Mouse (Mus musculus): Measurements from ENCODE around the gene Wdr95. TPM values are rescaled to one million over a fixed set of nuclear protein-coding genes. Genes with fewer than 3 reads are reported as not detected.

Wdr95 gene
- total RNA-seq, 2 experiments from 2014 or later = not detected

DNA sequence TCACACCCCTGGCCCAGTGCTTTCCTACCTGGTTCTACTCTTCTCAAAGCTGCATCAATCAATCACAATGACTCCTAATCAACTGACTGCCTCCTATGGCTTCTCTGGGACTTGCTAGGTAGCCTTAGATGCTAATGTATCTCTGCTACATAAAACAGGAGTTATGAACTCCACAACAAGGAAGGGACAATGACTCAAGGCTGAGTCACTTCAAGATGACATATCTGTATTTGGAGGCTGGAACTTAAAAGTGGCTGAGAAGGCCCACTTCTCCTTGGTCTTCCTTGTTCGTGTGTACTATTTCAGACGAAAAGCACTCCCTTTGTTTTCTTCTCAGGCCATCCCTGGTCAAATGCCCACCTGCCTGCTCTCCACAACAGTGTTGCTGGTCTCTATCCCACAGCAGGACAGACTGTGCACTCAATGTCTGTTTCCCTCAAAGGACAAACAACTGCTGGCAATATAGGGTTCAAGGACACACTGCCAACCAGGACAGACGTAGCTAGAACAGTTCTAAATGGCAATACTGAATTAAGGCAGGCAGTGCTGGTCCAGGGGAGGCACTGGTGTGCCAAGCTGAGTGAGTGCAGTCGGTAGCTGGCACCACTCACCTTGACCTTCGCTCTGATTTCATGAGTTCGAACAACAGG is 89.4 kb downstream of the Wdr95 start:
- ATAC-seq (replicated peaks; ENCODE audit: poor library complexity, severe bottlenecking) = no peak

GRCm38 (mm10) chr5:149622152-149622551 is 93.7 kb downstream of the Wdr95 start:
- no peak for ATAC-seq (replicated peaks; ENCODE audit: poor library complexity, severe bottlenecking)

DNA sequence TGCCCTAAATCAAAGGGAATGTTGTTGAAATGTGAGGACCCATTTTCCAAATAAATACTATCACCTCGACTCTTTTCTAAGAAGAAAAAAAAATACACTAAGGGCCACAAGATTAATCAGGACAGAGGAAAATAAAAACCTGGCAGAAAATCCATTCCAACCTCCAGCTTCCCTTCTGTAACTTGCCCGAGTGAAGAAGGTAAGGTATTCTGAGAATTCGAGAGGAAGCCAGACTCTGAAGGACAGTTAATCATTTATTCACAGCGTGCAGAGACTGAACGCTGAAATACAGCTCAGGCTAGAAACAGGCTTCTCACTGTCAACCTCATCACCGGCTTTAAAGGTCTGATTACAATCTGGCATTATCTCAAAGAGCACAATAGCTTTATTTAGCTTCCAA is 94.2 kb downstream of the Wdr95 start:
- no peak for ATAC-seq (replicated peaks; ENCODE audit: poor library complexity, severe bottlenecking)

DNA sequence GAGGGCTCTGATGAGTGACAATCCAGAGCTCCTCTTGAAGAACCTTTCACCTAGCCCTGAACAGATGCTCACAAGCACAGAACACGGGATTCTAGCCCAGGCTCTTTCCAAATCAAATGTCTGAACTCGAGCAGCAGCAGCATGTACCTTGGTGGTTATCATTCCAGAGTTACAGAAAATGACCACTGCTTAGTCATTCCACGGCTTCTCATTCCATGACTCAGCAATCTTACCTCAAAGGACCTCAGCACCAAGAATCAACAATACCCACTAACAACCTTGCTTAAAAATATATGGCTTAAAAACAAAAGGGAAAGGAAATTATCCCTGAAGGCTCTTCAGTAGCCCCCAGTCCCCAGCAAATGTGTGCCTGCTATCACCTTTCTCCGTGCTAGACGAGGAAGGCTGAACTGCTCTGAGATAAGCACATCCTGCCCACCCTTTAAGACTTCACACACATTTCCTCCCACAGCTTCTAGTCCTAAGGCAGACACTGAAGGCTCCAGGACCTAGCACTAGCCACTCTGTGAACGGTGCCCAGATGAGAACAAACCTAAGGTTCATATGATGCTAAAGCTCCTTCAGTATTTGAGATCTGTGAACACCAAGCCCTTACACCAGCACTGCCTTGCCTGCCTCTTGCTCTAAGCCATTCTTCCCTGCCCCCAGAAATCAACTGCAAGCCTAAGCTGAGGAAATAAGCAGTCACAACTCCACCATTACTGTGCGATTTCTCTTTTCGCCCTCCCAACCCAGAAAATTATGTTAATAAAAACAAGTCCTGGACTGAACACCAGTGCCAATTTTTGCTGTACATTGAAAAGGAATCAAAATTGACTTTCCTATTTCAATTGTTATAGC is 95.6 kb downstream of the Wdr95 start:
- ATAC-seq (replicated peaks; ENCODE audit: poor library complexity, severe bottlenecking) = no peak

- ATAC-seq (replicated peaks; ENCODE audit: poor library complexity, severe bottlenecking) = no peak
Observed at GRCm38 (mm10) chr5:149625547-149625946, 97.1 kb downstream of the Wdr95 start.

DNA sequence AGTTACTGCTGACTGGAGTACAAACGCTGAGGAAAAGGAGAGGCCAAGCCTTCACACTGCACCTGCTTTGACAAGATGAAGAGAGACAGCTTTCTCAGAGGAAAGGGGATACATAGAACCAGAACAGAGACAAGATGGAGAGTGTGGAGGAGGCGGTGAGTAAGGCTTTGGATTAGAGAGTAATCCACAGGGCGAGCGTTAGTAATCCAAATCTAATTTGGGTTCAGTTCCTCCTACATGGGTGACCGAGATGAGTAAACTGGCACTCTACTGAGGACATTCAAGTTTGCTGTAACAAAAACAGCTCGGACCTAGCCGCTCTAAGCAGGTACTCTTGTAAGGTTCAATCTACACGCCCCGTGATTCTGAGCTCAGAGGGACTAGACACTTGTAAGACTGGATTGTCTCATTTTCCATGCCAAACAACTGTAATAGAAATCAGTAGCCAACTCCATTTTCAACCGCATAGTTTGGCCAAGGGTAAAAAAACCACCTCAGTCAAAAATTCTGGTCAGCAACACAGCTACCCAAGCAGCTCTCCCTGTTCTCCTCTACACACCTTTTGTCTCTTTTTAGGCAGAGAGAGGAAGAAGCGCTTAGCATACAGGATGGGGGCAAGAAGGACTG is 106.0 kb downstream of the Wdr95 start:
- no peak for ATAC-seq (replicated peaks; ENCODE audit: poor library complexity, severe bottlenecking)

DNA sequence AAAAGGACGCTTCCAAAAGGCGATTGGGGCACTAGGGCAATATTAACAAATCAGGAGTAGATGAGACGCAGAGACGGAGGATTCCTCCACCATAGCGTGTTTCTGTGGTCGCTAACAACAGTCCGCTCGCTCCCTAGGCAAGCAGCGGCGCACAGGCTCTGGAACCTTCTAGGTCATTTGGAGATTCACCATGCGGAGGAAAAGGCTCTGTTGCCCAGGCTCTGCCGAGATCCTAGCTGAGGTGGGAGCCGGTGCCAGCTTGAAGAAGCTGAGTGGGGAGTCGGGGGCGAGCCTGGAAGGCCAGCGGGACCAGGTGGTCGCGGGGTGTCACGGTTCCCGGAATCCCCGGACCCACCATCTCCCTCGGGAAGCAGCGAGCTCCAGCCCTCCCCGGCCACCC is 107.1 kb downstream of the Wdr95 start:
- ATAC-seq (replicated peaks; ENCODE audit: poor library complexity, severe bottlenecking) = peak; percentile 6

DNA sequence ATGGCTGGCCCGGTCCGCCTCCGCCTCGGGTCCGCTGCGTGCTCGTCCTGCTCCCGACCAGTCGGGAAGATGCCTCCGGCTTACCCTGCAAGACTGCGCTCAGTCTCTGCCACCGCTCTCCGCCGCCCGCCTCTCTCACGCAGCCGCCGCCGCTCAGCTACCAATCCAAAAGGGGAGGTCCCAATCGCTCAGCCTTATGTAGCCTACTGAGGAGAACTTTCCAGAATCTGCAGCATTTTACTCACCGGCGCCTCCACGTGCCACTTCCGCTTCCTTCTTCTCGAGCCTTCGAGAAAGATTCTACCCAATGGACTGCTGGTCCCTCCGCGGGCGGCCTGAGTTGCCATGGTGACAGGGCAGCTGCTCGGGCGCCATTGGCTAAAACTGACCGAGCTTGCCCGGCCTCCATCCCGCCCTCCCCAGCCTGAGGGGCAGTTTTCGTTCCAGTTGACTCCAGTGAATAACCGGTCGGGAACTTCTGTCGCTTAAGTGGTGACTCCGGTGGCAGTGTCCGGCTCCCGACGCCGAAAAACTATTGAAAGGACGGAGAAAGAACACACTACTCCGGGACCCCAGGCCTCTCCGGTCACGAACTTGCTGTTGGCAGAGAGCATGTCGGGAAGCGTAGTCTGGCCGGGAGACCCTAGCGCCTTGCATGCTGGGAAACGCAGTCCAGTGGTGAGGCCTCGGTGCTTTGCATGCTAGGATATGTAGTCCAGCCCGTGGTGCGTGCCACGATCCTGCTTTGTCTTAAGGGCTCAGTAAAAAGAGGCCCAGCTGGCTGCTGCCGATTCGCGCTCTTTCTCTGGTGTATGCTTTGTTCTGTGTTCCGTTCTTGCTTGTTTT is 107.8 kb downstream of the Wdr95 start, which contains the start of gene Hsph1:
Gene Hsph1, minus strand, starts transcription at position 302 of the 846 bp plus-strand sequence.
- ATAC-seq (replicated peaks; ENCODE audit: poor library complexity, severe bottlenecking) = peak; percentile 91

- no peak for ATAC-seq (replicated peaks; ENCODE audit: poor library complexity, severe bottlenecking)
Observed at GRCm38 (mm10) chr5:149637306-149637705, 108.8 kb downstream of the Wdr95 start.

DNA sequence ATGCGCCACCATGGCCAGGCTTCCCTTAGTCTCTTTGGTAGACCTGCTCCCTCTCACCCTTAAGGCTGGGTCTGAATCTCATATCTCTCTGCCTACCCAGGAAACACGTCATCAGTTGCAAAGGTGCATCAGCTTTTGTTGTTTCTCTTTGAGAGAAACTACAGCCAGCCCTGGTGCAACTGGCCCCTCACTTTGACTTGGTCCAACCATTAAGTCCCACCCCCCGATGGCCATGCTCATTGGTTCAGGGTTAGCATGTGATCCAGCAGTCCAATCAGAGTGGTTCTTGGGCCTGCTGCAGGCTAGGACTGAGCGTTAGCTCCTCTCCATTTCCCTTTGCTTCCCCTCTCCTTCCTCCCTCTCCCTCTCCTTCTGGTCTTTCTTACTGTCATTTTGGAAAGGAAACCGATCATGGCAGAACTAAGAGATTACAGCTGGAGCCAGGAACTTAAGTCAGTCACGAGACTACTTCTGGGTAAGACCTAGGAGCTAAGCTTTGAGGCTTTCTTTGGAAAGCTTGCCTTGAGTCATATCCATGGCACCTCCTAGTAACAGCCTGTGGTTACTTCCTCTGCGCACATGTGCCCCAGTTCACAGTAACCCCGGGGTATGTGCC is 112.9 kb downstream of the Wdr95 start:
- peak; percentile 45; the same call in 1 of the 2 replicates for ATAC-seq (replicated peaks; ENCODE audit: poor library complexity, severe bottlenecking)

- no peak for ATAC-seq (replicated peaks; ENCODE audit: poor library complexity, severe bottlenecking)
Observed at GRCm38 (mm10) chr5:149642366-149642765, 113.9 kb downstream of the Wdr95 start.

- ATAC-seq (replicated peaks; ENCODE audit: poor library complexity, severe bottlenecking) = no peak
Observed at GRCm38 (mm10) chr5:149642783-149643509, 114.5 kb downstream of the Wdr95 start.

GRCm38 (mm10) chr5:149647367-149648115 is 119.1 kb downstream of the Wdr95 start:
- no peak for ATAC-seq (replicated peaks; ENCODE audit: poor library complexity, severe bottlenecking)

GRCm38 (mm10) chr5:149648196-149648595 is 119.7 kb downstream of the Wdr95 start:
- ATAC-seq (replicated peaks; ENCODE audit: poor library complexity, severe bottlenecking) = no peak

GRCm38 (mm10) chr5:149648895-149649406 is 120.5 kb downstream of the Wdr95 start:
- no peak for ATAC-seq (replicated peaks; ENCODE audit: poor library complexity, severe bottlenecking)

DNA sequence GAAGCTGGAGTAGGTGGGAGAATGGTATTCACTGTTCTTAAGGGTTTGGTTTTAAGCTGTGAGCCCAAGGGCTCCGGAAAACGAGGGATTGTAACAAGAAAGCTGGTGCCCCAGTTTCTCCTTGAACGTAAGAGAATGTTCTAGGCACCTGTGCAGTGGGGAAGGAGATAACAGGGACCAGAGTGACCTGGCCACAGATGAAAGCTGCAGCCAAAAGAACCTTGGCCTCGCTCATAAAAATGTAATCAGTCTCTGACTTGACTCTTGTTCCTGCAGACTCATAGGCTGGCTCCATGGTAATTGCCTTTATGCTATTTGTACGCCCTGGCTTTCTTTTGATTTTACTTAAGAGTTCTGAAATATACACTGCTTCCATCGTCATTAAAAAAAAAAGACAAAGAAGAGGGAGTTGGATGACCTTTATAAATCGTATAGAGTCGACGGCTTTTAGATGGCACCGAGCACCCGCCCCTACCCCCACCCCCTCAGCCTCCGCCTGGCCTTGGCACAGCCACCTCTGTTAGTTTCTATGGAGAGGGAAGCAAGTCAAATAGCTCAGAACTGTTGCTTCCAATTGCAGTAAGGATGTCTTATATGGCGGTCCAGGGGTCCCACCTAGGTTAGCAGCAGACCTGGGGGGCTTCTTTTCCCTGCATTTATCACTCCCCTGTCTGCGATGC is 121.2 kb downstream of the Wdr95 start:
- no peak for ATAC-seq (replicated peaks; ENCODE audit: poor library complexity, severe bottlenecking)

DNA sequence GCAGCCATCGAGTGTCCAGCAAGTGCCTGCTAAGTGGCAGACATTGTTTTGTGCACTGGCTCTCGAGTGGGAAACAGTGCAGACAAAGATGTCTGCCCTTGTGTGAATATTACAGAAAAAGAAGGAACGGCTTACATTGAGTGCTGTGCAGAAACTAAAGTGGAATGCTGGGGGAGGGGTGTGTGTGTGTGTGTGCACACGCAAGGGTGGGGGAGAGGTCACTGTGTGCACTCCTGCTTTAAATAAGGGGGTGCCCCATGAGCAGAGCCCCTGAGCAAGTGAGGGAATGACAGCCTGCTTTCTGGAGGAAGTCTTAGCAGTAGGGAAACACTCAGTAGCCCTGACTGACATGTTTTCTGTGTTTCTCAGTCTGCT is 121.7 kb downstream of the Wdr95 start:
- no peak for ATAC-seq (replicated peaks; ENCODE audit: poor library complexity, severe bottlenecking)

- ATAC-seq (replicated peaks; ENCODE audit: poor library complexity, severe bottlenecking) = no peak
Observed at GRCm38 (mm10) chr5:149655636-149656035, 127.2 kb downstream of the Wdr95 start.
